Mouse (Mus musculus) neural tube, embryonic 13.5 days (tissue): ENCODE data around the gene Spdye4b. TPM values are rescaled to one million over a fixed set of nuclear protein-coding genes. Genes with fewer than 3 reads are reported as not detected.
"Not testable (repeated sequence)": the region's sequence is repeated elsewhere in the genome, so short reads cannot be mapped to it uniquely, and the experiment has no call there.

Experiments used
- ATAC-seq: fragments of 200-750 bp; cut with Nextera tagmentation; 2 replicates; pipeline ENCODE4 v1.8.0; 2017; ENCODE audit warnings: low read depth, mild to moderate bottlenecking, moderate TSS enrichment, moderate library complexity
- H3K27ac ChIP-seq: fragments of 300-500 bp; sonication (generic); replicated peaks from 2 replicates; pipeline ENCODE4 v1.5.1; 2015; ENCODE audit warnings: moderate library complexity, mild to moderate bottlenecking, inconsistent platforms
- H3K27me3 ChIP-seq: fragments of 300-500 bp; sonication (generic); 2 replicates; pipeline ENCODE4 v1.6.1; 2015; ENCODE audit warnings: mild to moderate bottlenecking, inconsistent platforms
- H3K36me3 ChIP-seq: fragments of 300-500 bp; sonication (generic); 2 replicates; pipeline ENCODE4 v1.6.1; 2015; ENCODE audit warnings: mild to moderate bottlenecking, inconsistent platforms
- H3K4me1 ChIP-seq: fragments of 300-500 bp; sonication (generic); replicated peaks from 2 replicates; pipeline ENCODE4 v1.6.1; 2015; ENCODE audit warnings: inconsistent platforms
- H3K4me2 ChIP-seq: fragments of 300-500 bp; sonication (generic); 2 replicates; pipeline ENCODE4 v1.6.1; 2015; ENCODE audit warnings: inconsistent platforms, mild to moderate bottlenecking, moderate library complexity
- H3K4me3 ChIP-seq: fragments of 300-500 bp; sonication (generic); 2 replicates; pipeline ENCODE4 v1.5.1; 2015; ENCODE audit warnings: mild to moderate bottlenecking, inconsistent platforms
- H3K9ac ChIP-seq: fragments of 300-500 bp; sonication (generic); 2 replicates; pipeline ENCODE4 v1.6.1; 2015; ENCODE audit warnings: moderate library complexity, mild to moderate bottlenecking, inconsistent platforms
- H3K9me3 ChIP-seq: fragments of 300-500 bp; sonication (generic); 2 replicates; pipeline ENCODE4 v1.6.1; 2016; ENCODE audit warnings: inconsistent platforms
- WGBS: fragments of 180-500 bp; shearing (Covaris S2); methylation state at CpG from one replicate; pipeline ENCODE4 v1.1.7; 2015; 5-methylcytosine and 5-hydroxymethylcytosine counted together
- polyA plus RNA-seq: library from polyadenylated mRNA; unstranded; fragments of >200 nt; fragmentation: Nextera tagmentation; extraction: Ambion mirVana; gene quantifications from 2 replicates; pipeline ENCODE4 v1.2.1, GENCODE M21; 2015

Gene Spdye4b
- polyA plus RNA-seq, 1 experiment from 2014 or later = not detected

- no peak overlapping the region for H3K4me2 ChIP-seq
- H3K9me3 ChIP-seq = no peaks in the 10 kb centered on the region
- H3K36me3 ChIP-seq = no peaks in the 10 kb centered on the region
- no peak overlapping the region for H3K4me3 ChIP-seq
- H3K27ac ChIP-seq = no peak overlapping the region
- no peak for ATAC-seq
- H3K27me3 ChIP-seq = peaks cover 8% of the 10 kb centered on the region; the same call in 1 of the 2 replicates
- WGBS = 12% methylated on average over 18 of the region's 18 CpGs
- H3K9ac ChIP-seq = no peak overlapping the region
- H3K4me1 ChIP-seq = no peaks in the 10 kb centered on the region
Observed at GRCm38 (mm10) chr5:143165508-143166070, 15.2 kb upstream of the Spdye4b start.

DNA sequence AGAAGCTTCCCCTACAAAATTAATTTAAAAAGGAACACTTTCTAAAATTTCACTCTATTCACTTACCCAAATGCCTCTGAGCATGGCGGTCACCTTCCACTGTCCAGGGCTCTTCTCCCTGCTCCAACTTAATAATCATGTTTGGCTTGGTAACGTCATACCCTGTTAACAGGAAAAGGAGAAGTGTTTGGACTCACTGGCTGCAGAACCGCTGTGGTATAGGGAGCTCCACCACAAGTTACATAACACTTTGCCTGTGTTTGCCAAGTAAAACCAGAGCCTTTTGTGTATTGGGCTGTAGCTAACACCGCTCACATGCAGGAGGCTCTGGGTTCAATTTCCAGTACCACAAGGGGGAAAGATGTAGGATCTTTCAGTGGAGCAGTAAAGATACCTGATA lies 4.8 kb upstream of the Spdye4b start:
- no peaks in the 10 kb centered on the region for H3K27me3 ChIP-seq
- no peak overlapping the region for H3K4me3 ChIP-seq
- WGBS = 94% methylated on average over 4 of the region's 4 CpGs
- H3K4me2 ChIP-seq = no peak overlapping the region
- no peak overlapping the region for H3K9ac ChIP-seq
- peaks cover 80% of the 10 kb centered on the region for H3K36me3 ChIP-seq
- peaks cover 16% of the 10 kb centered on the region for H3K4me1 ChIP-seq
- 0 out of 2 replicates have a peak, but pooled peaks cover 11% of the 10 kb centered on the region for H3K9me3 ChIP-seq
- H3K27ac ChIP-seq = no peak overlapping the region
- ATAC-seq = no peak

- H3K27ac ChIP-seq = no peak overlapping the region
- 0 out of 2 replicates have a peak, but pooled peaks cover 11% of the 10 kb centered on the region for H3K9me3 ChIP-seq
- no peaks in the 10 kb centered on the region for H3K27me3 ChIP-seq
- no peak for ATAC-seq
- 94% methylated on average over 3 of the region's 3 CpGs for WGBS
- peaks cover 16% of the 10 kb centered on the region for H3K4me1 ChIP-seq
- H3K36me3 ChIP-seq = peaks cover 63% of the 10 kb centered on the region
- H3K9ac ChIP-seq = no peak overlapping the region
- no peak overlapping the region for H3K4me3 ChIP-seq
- H3K4me2 ChIP-seq = no peak overlapping the region
Observed at GRCm38 (mm10) chr5:143177541-143178200, 3.1 kb upstream of the Spdye4b start.

- ATAC-seq = no peak
- Histone ChIP-seq H3K9ac (peak overlapping the region; percentile 91; the same call in 1 of the 2 replicates), H3K4me3 (peak overlapping the region; percentile 66; the same call in 1 of the 2 replicates), H3K4me1 (peaks cover 16% of the 10 kb centered on the region), H3K4me2 (peak overlapping the region; percentile 81), H3K27ac (no peak overlapping the region), H3K36me3 (peaks cover 48% of the 10 kb centered on the region), H3K9me3 (0 out of 2 replicates have a peak, but pooled peaks cover 4% of the 10 kb centered on the region), H3K27me3 (no peaks in the 10 kb centered on the region)
- 43% methylated on average over 6 of the region's 6 CpGs for WGBS
Observed at GRCm38 (mm10) chr5:143179179-143179578, 1.6 kb upstream of the Spdye4b start.

GRCm38 (mm10) chr5:143188014-143188413 lies 7.2 kb downstream of the Spdye4b start:
- 64% methylated on average over 1 of the region's 1 CpGs for WGBS

GRCm38 (mm10) chr5:143192806-143193205 lies 12.0 kb downstream of the Spdye4b start:
- H3K27me3 ChIP-seq = no peaks in the 10 kb centered on the region
- WGBS = 93% methylated on average over 8 of the region's 8 CpGs
- no peak overlapping the region for H3K4me3 ChIP-seq
- no peak overlapping the region for H3K4me2 ChIP-seq
- H3K9ac ChIP-seq = no peak overlapping the region
- no peak for ATAC-seq
- H3K36me3 ChIP-seq = no peaks in the 10 kb centered on the region
- no peak overlapping the region for H3K27ac ChIP-seq
- no peaks in the 10 kb centered on the region for H3K4me1 ChIP-seq
- no peaks in the 10 kb centered on the region for H3K9me3 ChIP-seq

More at GRCm38 (mm10) chr5:143188014-143188413, 7.2 kb downstream of the Spdye4b start:
- H3K36me3 ChIP-seq, H3K27me3 ChIP-seq, ATAC-seq, H3K9ac ChIP-seq, H3K4me1 ChIP-seq, H3K4me2 ChIP-seq, H3K27ac ChIP-seq, H3K9me3 ChIP-seq, H3K4me3 ChIP-seq: not testable (repeated sequence)

DNA sequence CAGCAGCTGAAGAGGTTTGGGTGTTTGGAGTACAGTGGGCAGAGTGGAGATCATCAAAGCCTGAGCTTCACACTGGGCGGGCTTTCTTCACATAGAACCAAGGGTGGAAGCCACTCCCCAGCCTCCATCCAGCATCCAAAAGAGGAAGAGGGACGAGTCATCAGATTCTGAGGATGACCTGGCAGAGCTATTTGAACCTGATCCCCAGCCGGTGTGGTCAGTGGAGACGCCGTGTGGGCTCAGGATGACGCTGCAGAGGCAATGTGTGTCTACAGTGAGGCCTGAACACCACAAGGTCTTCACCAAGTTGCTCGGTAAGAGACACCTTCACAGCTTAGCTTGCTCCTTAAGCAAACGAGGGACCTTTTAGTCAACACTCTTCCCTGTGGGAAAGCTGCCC lies 13.9 kb downstream of the Spdye4b start:
- not testable (repeated sequence) for H3K9me3 ChIP-seq, H3K36me3 ChIP-seq, H3K27me3 ChIP-seq, ATAC-seq, H3K4me2 ChIP-seq, H3K4me1 ChIP-seq, H3K4me3 ChIP-seq, H3K27ac ChIP-seq, H3K9ac ChIP-seq
- 66% methylated on average over 8 of the region's 8 CpGs for WGBS

GRCm38 (mm10) chr5:143195166-143195565 lies 14.3 kb downstream of the Spdye4b start:
- no peak overlapping the region for H3K4me2 ChIP-seq
- no peaks in the 10 kb centered on the region for H3K27me3 ChIP-seq
- WGBS = 72% methylated on average over 2 of the region's 2 CpGs
- H3K27ac ChIP-seq = no peak overlapping the region
- H3K4me3 ChIP-seq = no peak overlapping the region
- H3K4me1 ChIP-seq = no peaks in the 10 kb centered on the region
- ATAC-seq = no peak
- H3K36me3 ChIP-seq = no peaks in the 10 kb centered on the region
- no peak overlapping the region for H3K9ac ChIP-seq
- no peaks in the 10 kb centered on the region for H3K9me3 ChIP-seq

DNA sequence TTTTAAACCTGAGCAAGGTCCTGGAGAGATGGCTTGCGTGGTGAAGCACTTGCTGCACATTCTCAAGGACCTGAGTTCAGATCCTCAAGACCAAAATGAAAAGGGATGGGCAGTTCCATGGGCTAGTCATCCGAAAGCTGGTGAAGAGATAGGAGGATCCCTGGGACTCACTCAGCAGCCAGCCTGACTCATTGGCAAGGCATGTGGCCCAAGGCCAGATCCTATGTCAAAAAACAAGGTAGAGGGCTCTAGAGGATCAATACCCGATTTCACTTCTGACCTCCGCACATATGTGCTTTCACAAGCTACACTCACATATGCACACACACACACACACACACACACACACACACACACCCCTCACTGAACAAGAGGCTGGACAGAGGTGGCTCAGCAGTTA lies 15.7 kb downstream of the Spdye4b start:
- Histone ChIP-seq H3K27me3 (no peaks in the 10 kb centered on the region), H3K27ac (no peak overlapping the region), H3K4me3 (no peak overlapping the region), H3K4me1 (no peaks in the 10 kb centered on the region), H3K4me2 (no peak overlapping the region), H3K9me3 (no peaks in the 10 kb centered on the region), H3K9ac (no peak overlapping the region), H3K36me3 (no peaks in the 10 kb centered on the region)
- 82% methylated on average over 4 of the region's 4 CpGs for WGBS
- ATAC-seq = no peak

GRCm38 (mm10) chr5:143205015-143205414 lies 24.2 kb downstream of the Spdye4b start:
- 70% methylated on average over 3 of the region's 3 CpGs for WGBS

GRCm38 (mm10) chr5:143213832-143214231 lies 33.0 kb downstream of the Spdye4b start:
- no peaks in the 10 kb centered on the region for H3K4me1 ChIP-seq
- H3K9me3 ChIP-seq = peaks cover 2% of the 10 kb centered on the region
- H3K27ac ChIP-seq = no peak overlapping the region
- H3K27me3 ChIP-seq = no peaks in the 10 kb centered on the region
- H3K36me3 ChIP-seq = no peaks in the 10 kb centered on the region
- H3K4me2 ChIP-seq = no peak overlapping the region
- no peak for ATAC-seq
- no peak overlapping the region for H3K9ac ChIP-seq
- H3K4me3 ChIP-seq = no peak overlapping the region
- WGBS = 71% methylated on average over 2 of the region's 2 CpGs

More at GRCm38 (mm10) chr5:143205015-143205414, 24.2 kb downstream of the Spdye4b start:
- no peak overlapping the region for H3K4me2 ChIP-seq
- ATAC-seq = no peak
- H3K9ac ChIP-seq = no peak overlapping the region
- H3K27me3 ChIP-seq = no peaks in the 10 kb centered on the region
- no peaks in the 10 kb centered on the region for H3K4me1 ChIP-seq
- H3K27ac ChIP-seq = no peak overlapping the region
- H3K36me3 ChIP-seq = no peaks in the 10 kb centered on the region
- no peak overlapping the region for H3K4me3 ChIP-seq
- H3K9me3 ChIP-seq = peaks cover 9% of the 10 kb centered on the region

DNA sequence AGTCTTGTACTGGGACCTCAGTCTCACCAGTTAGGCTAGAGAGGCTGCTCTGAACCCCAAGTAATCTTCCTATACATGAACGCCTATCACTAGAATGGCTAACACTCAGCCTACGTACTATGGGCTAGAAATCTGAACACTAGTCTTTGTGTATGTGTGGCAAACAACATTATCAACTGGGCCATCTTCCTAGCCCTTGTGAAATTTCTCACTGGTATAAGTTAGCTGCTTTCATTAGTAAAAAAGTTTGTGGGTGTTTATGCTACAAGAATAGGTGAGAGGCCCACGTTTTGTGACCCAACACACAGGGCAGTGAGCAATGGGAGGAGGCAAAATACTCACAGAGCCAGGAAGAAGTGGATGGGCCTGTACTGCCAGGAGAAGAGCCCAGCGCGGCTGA lies 40.2 kb downstream of the Spdye4b start:
- Histone ChIP-seq H3K27ac (no peak overlapping the region), H3K36me3 (no peaks in the 10 kb centered on the region), H3K9ac (no peak overlapping the region), H3K4me2 (no peak overlapping the region), H3K4me1 (no peaks in the 10 kb centered on the region), H3K9me3 (no peaks in the 10 kb centered on the region), H3K27me3 (no peaks in the 10 kb centered on the region), H3K4me3 (no peak overlapping the region)
- no peak for ATAC-seq
- 70% methylated on average over 5 of the region's 5 CpGs for WGBS

DNA sequence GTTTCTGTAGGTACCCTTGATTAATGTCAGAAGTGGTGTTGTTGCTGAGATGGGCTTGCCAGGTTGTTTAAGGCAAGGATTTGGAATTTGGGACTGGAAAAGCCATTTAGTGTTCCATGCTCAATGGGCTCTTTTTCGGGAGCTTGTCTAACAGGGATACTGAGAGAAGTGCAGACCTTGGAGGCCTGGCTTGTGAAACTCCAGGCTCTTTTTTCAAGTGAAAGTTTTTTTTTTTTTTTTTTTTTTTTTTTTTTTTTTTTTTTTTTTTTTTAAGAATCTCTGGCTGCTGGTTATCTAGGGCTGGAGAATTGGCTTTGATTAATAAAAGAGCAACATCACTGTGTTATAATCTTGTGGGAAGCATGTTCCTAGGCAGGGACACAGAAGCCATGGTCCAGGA lies 41.5 kb downstream of the Spdye4b start:
- 74% methylated on average over 1 of the region's 1 CpGs for WGBS
- ATAC-seq = no peak
- H3K4me3 ChIP-seq = no peak overlapping the region
- no peak overlapping the region for H3K9ac ChIP-seq
- no peaks in the 10 kb centered on the region for H3K4me1 ChIP-seq
- H3K36me3 ChIP-seq = no peaks in the 10 kb centered on the region
- no peaks in the 10 kb centered on the region for H3K9me3 ChIP-seq
- no peaks in the 10 kb centered on the region for H3K27me3 ChIP-seq
- H3K4me2 ChIP-seq = no peak overlapping the region
- H3K27ac ChIP-seq = no peak overlapping the region
